Mouse (Mus musculus) MEL (cell line): ENCODE data around the gene Dtl.

Source experiments
- CHD1 ChIP-seq: IDR thresholded peaks from 2 replicates; pipeline ENCODE4 v1.6.1; 2012; ENCODE audit warnings: low read depth, mild to moderate bottlenecking, inconsistent platforms, low read length, improper control_type of control experiment
- CTCF ChIP-seq, 3 experiments: IDR thresholded peaks in 2 of 3; conservative IDR thresholded peaks in 1 of 3; 2 replicates each; pipeline ENCODE4 v1.5.1; 2011 to 2012; ENCODE audit warnings: low read length in 3 of 3, low read depth in 2 of 3, mild to moderate bottlenecking in 2 of 3, improper control_type of control experiment in 1 of 3, inconsistent platforms in 1 of 3, mixed read lengths in 1 of 3, moderate library complexity in 1 of 3; ENCODE audit not compliant: control insufficient read depth in 1 of 3, insufficient read depth in 1 of 3, poor library complexity in 1 of 3, severe bottlenecking in 1 of 3
- ETS1 ChIP-seq: IDR thresholded peaks from 2 replicates; pipeline ENCODE4 v1.6.1; 2012; ENCODE audit warnings: low read depth, mild to moderate bottlenecking, inconsistent platforms, low read length, improper control_type of control experiment, moderate library complexity
- JUND ChIP-seq: IDR thresholded peaks from 2 replicates; pipeline ENCODE4 v1.6.1; 2011; ENCODE audit warnings: low read depth, mild to moderate bottlenecking, improper control_type of control experiment, low read length
- MAFK ChIP-seq: IDR thresholded peaks from 2 replicates; pipeline ENCODE4 v1.6.1; 2011; ENCODE audit warnings: low read depth, mild to moderate bottlenecking, low read length, improper control_type of control experiment, borderline replicate concordance
- MAX ChIP-seq: IDR thresholded peaks from 2 replicates; pipeline ENCODE4 v1.6.1; 2011; ENCODE audit warnings: low read length, improper control_type of control experiment
- MYB ChIP-seq: IDR thresholded peaks from 2 replicates; pipeline ENCODE4 v1.6.1; 2011; ENCODE audit warnings: mild to moderate bottlenecking, low read depth, low read length, improper control_type of control experiment
- POLR2A ChIP-seq, 2 experiments: IDR thresholded peaks; 2 replicates each; pipeline ENCODE4 v1.6.1; 2011 to 2012; ENCODE audit warnings: low read length in 2 of 2, mild to moderate bottlenecking in 2 of 2, control low read depth in 1 of 2, improper control_type of control experiment in 1 of 2, low read depth in 1 of 2, moderate library complexity in 1 of 2; ENCODE audit not compliant: control insufficient read depth in 1 of 2, insufficient read depth in 1 of 2, poor library complexity in 1 of 2
- POLR2AphosphoS2 ChIP-seq: IDR thresholded peaks from 2 replicates; pipeline ENCODE4 v1.6.1; 2011; ENCODE audit warnings: low read length, improper control_type of control experiment
- ZKSCAN1 ChIP-seq: IDR thresholded peaks from 2 replicates; pipeline ENCODE4 v1.6.1; 2012; ENCODE audit warnings: low read depth, mild to moderate bottlenecking, inconsistent platforms, low read length, improper control_type of control experiment, moderate library complexity

DNA sequence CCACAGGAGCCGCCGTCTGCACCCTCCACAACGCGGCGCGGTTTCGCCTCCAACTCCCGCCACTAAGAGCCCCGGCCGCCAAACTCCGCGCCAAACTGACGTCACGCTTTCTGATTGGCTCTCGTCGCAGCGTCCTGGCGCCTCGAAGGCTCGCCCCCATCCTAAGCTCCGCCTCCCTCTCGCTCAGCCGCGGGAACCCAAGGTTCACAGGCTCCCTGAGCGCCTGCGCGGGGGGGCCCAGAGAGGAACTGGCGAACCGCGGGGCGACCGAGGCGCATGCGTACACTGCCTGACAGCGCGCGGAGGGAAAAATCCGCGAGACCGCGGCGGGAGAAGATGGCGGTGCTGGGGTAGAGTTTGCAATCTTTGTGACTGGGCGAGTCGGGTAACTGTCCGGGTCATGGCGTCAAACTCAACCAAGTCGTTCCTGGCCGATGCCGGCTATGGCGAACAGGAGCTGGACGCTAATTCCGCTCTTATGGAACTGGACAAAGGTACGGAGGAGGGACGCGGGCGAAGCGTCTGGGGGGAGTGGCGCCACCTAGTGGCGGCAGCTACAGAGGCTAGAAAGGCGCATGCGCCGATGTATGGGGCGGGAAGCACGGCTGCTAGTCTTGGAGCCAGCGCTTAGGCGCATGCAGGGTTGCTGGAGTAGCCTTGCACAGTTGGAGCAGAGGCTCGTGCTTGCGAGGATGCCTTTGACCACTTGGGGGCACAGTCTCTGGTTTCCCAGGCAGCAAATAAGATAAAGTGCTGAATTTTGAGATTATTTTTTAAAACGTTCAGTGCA, at the start of gene Dtl, which contains the start of gene Ints7:
- TF ChIP-seq MAFK (no peak), JUND (peak; percentile 51; the same call in 1 of the 2 replicates), CTCF (IDR thresholded peaks at IDR 0.05 in 2 of 3, conservative IDR thresholded peaks at IDR 0.05 in 1 of 3; ENCODE audit: control insufficient read depth in 1 of 3, insufficient read depth in 1 of 3, low read depth in 2 of 3, low read length in 3 of 3, poor library complexity in 1 of 3, severe bottlenecking in 1 of 3) (peak; percentile 84 to 92 (median 87)), POLR2A (IDR thresholded peaks at IDR 0.05; ENCODE audit: control insufficient read depth in 1 of 2, insufficient read depth in 1 of 2, low read depth in 1 of 2, low read length in 2 of 2, poor library complexity in 1 of 2) (peak; percentile 55 to 92; a peak in 3 of 4 replicates), CHD1 (no peak), MYB (peak; percentile 45; the same call in 1 of the 2 replicates), ETS1 (peak; percentile 63), POLR2AphosphoS2 (peak; percentile 91), ZKSCAN1 (no peak), MAX (peak; percentile 95)
